8 mouse cellular contexts compared by ENCODE assay signal in the genomic region with DNA sequence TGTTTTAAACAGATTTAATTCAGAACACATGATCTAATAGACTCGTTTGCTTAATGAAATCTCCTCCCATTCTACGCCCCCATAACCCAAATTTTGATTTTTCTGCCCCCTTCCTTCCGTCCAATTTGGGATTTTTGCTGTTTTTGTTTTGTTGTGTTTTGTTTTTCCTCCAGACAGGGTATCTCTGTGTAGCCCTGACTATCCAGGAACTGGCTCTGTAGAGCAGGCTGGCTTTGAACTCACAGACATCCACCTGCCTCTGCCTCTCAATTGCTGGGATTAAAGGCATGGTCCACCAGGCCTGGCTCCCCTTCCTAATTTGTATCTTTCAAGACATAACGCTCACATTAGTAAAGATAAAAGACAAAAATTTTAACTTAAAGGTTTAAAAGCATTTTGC. TPM values are rescaled to one million over a fixed set of nuclear protein-coding genes. Genes with fewer than 3 reads are reported as not detected.
DNase-seq lines count a peak whose midpoint lies in the region; ATAC-seq and TF ChIP-seq lines count a peak whose summit lies in the region.

No protein-coding gene starts in this region.

- ATAC-seq in heart, embryonic 14.5 days (ENCODE audit: insufficient number of reproducible peaks, insufficient read depth, low FRiP score, low read depth) = no peak
- ATAC-seq in hindbrain, postnatal 0 days = no peak
- no peak for ATAC-seq in midbrain, embryonic 13.5 days

- no peak overlapping the region for H3K9ac ChIP-seq in heart, embryonic 14.5 days (ENCODE audit: low read length)
- H3K9ac ChIP-seq in hindbrain, postnatal 0 days (replicated peaks; ENCODE audit: low read length) = no peak overlapping the region
- no peak overlapping the region for H3K9ac ChIP-seq in midbrain, embryonic 13.5 days (replicated peaks)

- H3K4me1 ChIP-seq in heart, embryonic 14.5 days (ENCODE audit: control insufficient read depth in 2 of 2, insufficient read depth in 2 of 2, low read length in 2 of 2) = peaks cover 18 to 37% of the 10 kb centered on the region in 2 experiments
- peaks cover 79% of the 10 kb centered on the region for H3K4me1 ChIP-seq in embryonic facial prominence, embryonic 10.5 days
- peaks cover 1% of the 10 kb centered on the region for H3K4me1 ChIP-seq in hindbrain, postnatal 0 days (ENCODE audit: insufficient read depth, low read length)
- H3K4me1 ChIP-seq in midbrain, embryonic 13.5 days (replicated peaks) = peaks cover 62% of the 10 kb centered on the region

- no peak for DNase-seq in heart, postnatal 10 days
- no peak for DNase-seq in embryonic facial prominence, embryonic 10.5 days (ENCODE audit: low spot score)
- DNase-seq in hindbrain, postnatal 0 days (ENCODE audit: low spot score) = no peak
- DNase-seq in layer of hippocampus, adult 11-12 months (ENCODE audit: low spot score) = no peak
- DNase-seq in layer of hippocampus, adult 9-11 months = no peak
- DNase-seq in cerebellum, postnatal 4 days (ENCODE audit: low spot score in 2 of 2) = no peak

- no peak overlapping the region for H3K4me3 ChIP-seq in heart, embryonic 14.5 days (ENCODE audit: control insufficient read depth in 1 of 2, insufficient read depth in 1 of 2, low read depth in 1 of 2, low read length in 2 of 2)
- H3K4me3 ChIP-seq in embryonic facial prominence, embryonic 10.5 days = peak overlapping the region; percentile 87
- peak overlapping the region; percentile 58; the same call in 1 of the 2 replicates for H3K4me3 ChIP-seq in hindbrain, postnatal 0 days (ENCODE audit: low read length)
- peak overlapping the region; percentile 62 for H3K4me3 ChIP-seq in midbrain, embryonic 13.5 days (replicated peaks)

- H3K36me3 ChIP-seq in heart, embryonic 14.5 days (ENCODE audit: control insufficient read depth, insufficient read depth, low read length) = no peaks in the 10 kb centered on the region
- peaks cover 58% of the 10 kb centered on the region for H3K36me3 ChIP-seq in embryonic facial prominence, embryonic 10.5 days (replicated peaks)
- H3K36me3 ChIP-seq in hindbrain, postnatal 0 days (ENCODE audit: insufficient read depth, low read length) = no peaks in the 10 kb centered on the region
- no peaks in the 10 kb centered on the region for H3K36me3 ChIP-seq in midbrain, embryonic 13.5 days

- WGBS in heart, embryonic 14.5 days = 80% methylated on average over 4 of the region's 4 CpGs
- 23% methylated on average over 4 of the region's 4 CpGs for WGBS in embryonic facial prominence, embryonic 10.5 days
- 48% methylated on average over 4 of the region's 4 CpGs for WGBS in hindbrain, postnatal 0 days
- WGBS in midbrain, embryonic 13.5 days = 32% methylated on average over 4 of the region's 4 CpGs

- H3K27ac ChIP-seq in heart, embryonic 14.5 days (replicated peaks in 1 of 2; ENCODE audit: control insufficient read depth in 1 of 2, insufficient read depth in 1 of 2, low read depth in 2 of 2, low read length in 2 of 2) = no peak overlapping the region
- H3K27ac ChIP-seq in embryonic facial prominence, embryonic 10.5 days (replicated peaks) = peak overlapping the region; percentile 96
- no peak overlapping the region for H3K27ac ChIP-seq in hindbrain, postnatal 0 days
- no peak overlapping the region for H3K27ac ChIP-seq in midbrain, embryonic 13.5 days

- intact Hi-C loops in heart, postnatal 10 days (cut with DNase I) = no loop called here

- peak overlapping the region; percentile 90 for H3K4me2 ChIP-seq in heart, embryonic 14.5 days (ENCODE audit: low read length)
- peak overlapping the region; percentile 94 for H3K4me2 ChIP-seq in hindbrain, postnatal 0 days (ENCODE audit: low read depth, low read length)
- peak overlapping the region; percentile 99 for H3K4me2 ChIP-seq in midbrain, embryonic 13.5 days (replicated peaks)

- H3K27me3 ChIP-seq in heart, embryonic 14.5 days (ENCODE audit: control insufficient read depth, insufficient read depth, low read length) = peaks cover 20% of the 10 kb centered on the region
- 0 out of 2 replicates have a peak, but pooled peaks cover 3% of the 10 kb centered on the region for H3K27me3 ChIP-seq in embryonic facial prominence, embryonic 10.5 days (replicated peaks; ENCODE audit: low read depth, poor library complexity, severe bottlenecking)
- H3K27me3 ChIP-seq in hindbrain, postnatal 0 days (ENCODE audit: insufficient read depth, low read length) = no peaks in the 10 kb centered on the region; the same call in 1 of the 2 replicates
- peaks cover 26% of the 10 kb centered on the region for H3K27me3 ChIP-seq in midbrain, embryonic 13.5 days

- no peak for TF ChIP-seq CTCF in hindbrain, postnatal 0 days (IDR thresholded peaks at IDR 0.05; ENCODE audit: low read depth)

- no peaks in the 10 kb centered on the region for H3K9me3 ChIP-seq in heart, embryonic 14.5 days (ENCODE audit: control insufficient read depth, low read length)
- no peaks in the 10 kb centered on the region for H3K9me3 ChIP-seq in embryonic facial prominence, embryonic 10.5 days
- H3K9me3 ChIP-seq in hindbrain, postnatal 0 days (ENCODE audit: low read length) = no peaks in the 10 kb centered on the region
- no peaks in the 10 kb centered on the region for H3K9me3 ChIP-seq in midbrain, embryonic 13.5 days

RNA-seq across cellular contexts. Expression of gene Fzd7, which starts 3.6 kb away (rescaled TPM):
- 1.8 and 5.4 TPM in 2 replicates for polyA plus RNA-seq in heart, embryonic 14.5 days (2014; fragmentation: Nextera tagmentation; extraction: Ambion mirVana)
- 1 to 10 TPM; 6.4 to 6.7 TPM for total RNA-seq in heart, postnatal 10 days (2021)
- 12.7 and 14.4 TPM in 2 replicates for polyA plus RNA-seq in embryonic facial prominence, embryonic 10.5 days (2016; fragmentation: Nextera tagmentation; extraction: Ambion mirVana)
- 17.2 and 19.9 TPM in 2 replicates for total RNA-seq in hindbrain, postnatal 0 days (2014; rRNA removed)
- 1.4 and 1.8 TPM in 2 replicates for polyA plus RNA-seq in hindbrain, postnatal 0 days (2015; fragmentation: Nextera tagmentation; extraction: Ambion mirVana)
- polyA plus RNA-seq in midbrain, embryonic 13.5 days (2015; fragmentation: Nextera tagmentation; extraction: Ambion mirVana) = 2.7 and 4.0 TPM in 2 replicates

RNA-seq across cellular contexts. Expression of gene Gm973, which starts 30.3 kb away (rescaled TPM):
- not detected in 2 replicates for polyA plus RNA-seq in heart, embryonic 14.5 days (2014; fragmentation: Nextera tagmentation; extraction: Ambion mirVana)
- under 1 TPM; 0.35 to 0.45 TPM for total RNA-seq in heart, postnatal 10 days (2021)
- 1.2 and 3.6 TPM in 2 replicates for polyA plus RNA-seq in embryonic facial prominence, embryonic 10.5 days (2016; fragmentation: Nextera tagmentation; extraction: Ambion mirVana)
- total RNA-seq in hindbrain, postnatal 0 days (2014; rRNA removed) = 9.7 and 12.5 TPM in 2 replicates
- 11.9 and 13.9 TPM in 2 replicates for polyA plus RNA-seq in hindbrain, postnatal 0 days (2015; fragmentation: Nextera tagmentation; extraction: Ambion mirVana)
- 7.2 and 8.8 TPM in 2 replicates for polyA plus RNA-seq in midbrain, embryonic 13.5 days (2015; fragmentation: Nextera tagmentation; extraction: Ambion mirVana)

Comparison
In these comparisons a context has a peak if more than half of its experiments do, and no peak if none do; other contexts are left out.
1. H3K4me3 ChIP-seq: peak in embryonic facial prominence, embryonic 10.5 days (single experiment), hindbrain, postnatal 0 days (single experiment) and midbrain, embryonic 13.5 days (single experiment); none in heart, embryonic 14.5 days (0 of 2).
2. Peak in every context shown above with its lines, with median percentiles within 50 percentile points of each other: H3K4me2 ChIP-seq.